Mouse (Mus musculus) kidney, postnatal 0 days (tissue): ENCODE results near the gene Ly75. TPM values are rescaled to one million over a fixed set of nuclear protein-coding genes. Genes with fewer than 3 reads are reported as not detected.

Experiments
- ATAC-seq: fragments of 200-750 bp; cut with Nextera tagmentation; replicated peaks from 2 replicates; pipeline ENCODE4 v1.8.0; 2017; ENCODE audit warnings: low read depth, moderate number of reproducible peaks, moderate TSS enrichment, moderate library complexity; ENCODE audit not compliant: low FRiP score
- DNase-seq: peaks from one replicate; pipeline ENCODE4 v3.0.0-alpha.2; 2016; ENCODE audit warnings: low spot score
- H3K27ac ChIP-seq: fragments of 300-500 bp; sonication (generic); 2 replicates; pipeline ENCODE4 v1.5.1; 2014; ENCODE audit warnings: mild to moderate bottlenecking
- H3K27me3 ChIP-seq: fragments of 300-500 bp; sonication (generic); 2 replicates; pipeline ENCODE4 v1.6.1; 2014; ENCODE audit warnings: low read length, mixed read lengths; ENCODE audit not compliant: insufficient read depth
- H3K36me3 ChIP-seq: fragments of 300-500 bp; sonication (generic); 2 replicates; pipeline ENCODE4 v1.6.1; 2014; ENCODE audit warnings: low read length, mixed read lengths; ENCODE audit not compliant: insufficient read depth
- H3K4me1 ChIP-seq: fragments of 300-500 bp; sonication (generic); replicated peaks from 2 replicates; pipeline ENCODE4 v1.6.1; 2014; ENCODE audit warnings: antibody characterized with exemption, low read length, mixed read lengths; ENCODE audit not compliant: insufficient read depth
- H3K4me2 ChIP-seq: fragments of 300-500 bp; sonication (generic); 2 replicates; pipeline ENCODE4 v1.6.1; 2014; ENCODE audit warnings: mild to moderate bottlenecking, low read length, moderate library complexity, mixed read lengths
- H3K4me3 ChIP-seq: fragments of 300-500 bp; sonication (generic); replicated peaks from 2 replicates; pipeline ENCODE4 v1.5.1; 2014; ENCODE audit warnings: low read depth, low read length
- H3K9ac ChIP-seq: fragments of 300-500 bp; sonication (generic); 2 replicates; pipeline ENCODE4 v1.6.1; 2014; ENCODE audit warnings: low read depth, low read length
- H3K9me3 ChIP-seq: fragments of 300-500 bp; sonication (generic); replicated peaks from 2 replicates; pipeline ENCODE4 v1.6.1; 2016; ENCODE audit warnings: low read length, inconsistent platforms, mixed read lengths
- CTCF ChIP-seq: IDR thresholded peaks from 2 replicates; pipeline ENCODE4 v1.5.1; 2016; ENCODE audit warnings: antibody characterized with exemption, low read depth, mild to moderate bottlenecking, moderate library complexity
- WGBS: fragments of 180-500 bp; shearing (Covaris S2); extraction: QIAGEN DNeasy Blood & Tissue Kit; methylation state at CpG from one replicate; pipeline ENCODE4 v1.1.7; 2014; 5-methylcytosine and 5-hydroxymethylcytosine counted together
- polyA plus RNA-seq: library from polyadenylated mRNA; unstranded; fragments of >200 nt; fragmentation: Nextera tagmentation; extraction: Ambion mirVana; gene quantifications from 2 replicates; pipeline ENCODE4 v1.2.1, GENCODE M21; 2015

The Ly75 gene
- polyA plus RNA-seq, 1 experiment from 2014 or later, result 1.4 TPM

DNA sequence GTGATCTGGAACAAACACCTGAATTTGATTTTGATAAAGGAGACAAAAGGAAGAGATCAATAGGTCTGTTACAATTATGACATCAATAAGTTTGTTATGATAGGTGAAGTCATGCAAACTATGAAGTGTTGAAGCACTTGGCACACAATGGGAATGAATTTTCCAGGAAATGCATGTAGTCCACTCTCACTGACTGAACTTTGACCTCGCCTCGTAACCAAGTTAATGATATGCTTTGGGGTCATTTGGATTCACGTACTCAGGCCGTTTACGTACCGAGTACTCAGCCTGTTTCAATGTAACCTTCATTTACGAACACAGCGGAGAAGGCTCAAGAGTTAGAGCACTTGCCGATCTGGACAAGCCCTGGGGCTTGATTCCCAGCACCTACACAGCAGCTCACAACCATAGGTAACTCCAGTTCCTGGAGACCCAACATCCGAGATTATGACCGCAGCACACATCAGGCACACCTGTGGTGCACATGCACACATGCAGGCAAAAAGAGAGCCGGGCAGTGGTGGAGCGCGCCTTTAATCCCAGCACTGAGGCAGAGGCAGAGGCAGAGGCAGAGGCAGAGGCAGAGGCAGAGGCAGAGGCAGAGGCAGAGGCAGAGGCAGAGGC, 113.1 kb downstream of the Ly75 start:
- Histone ChIP-seq H3K4me2 (no peak overlapping the region), H3K27me3 (no peaks in the 10 kb centered on the region), H3K27ac (no peak overlapping the region), H3K9me3 (no peaks in the 10 kb centered on the region), H3K4me1 (no peaks in the 10 kb centered on the region), H3K9ac (no peak overlapping the region), H3K36me3 (no peaks in the 10 kb centered on the region), H3K4me3 (no peak overlapping the region)
- ATAC-seq (peak; percentile 33; the same call in 1 of the 2 replicates), DNase-seq (no peak)
- TF ChIP-seq CTCF, result no peak
- WGBS, result 84% methylated on average over 14 of the region's 14 CpGs

DNA sequence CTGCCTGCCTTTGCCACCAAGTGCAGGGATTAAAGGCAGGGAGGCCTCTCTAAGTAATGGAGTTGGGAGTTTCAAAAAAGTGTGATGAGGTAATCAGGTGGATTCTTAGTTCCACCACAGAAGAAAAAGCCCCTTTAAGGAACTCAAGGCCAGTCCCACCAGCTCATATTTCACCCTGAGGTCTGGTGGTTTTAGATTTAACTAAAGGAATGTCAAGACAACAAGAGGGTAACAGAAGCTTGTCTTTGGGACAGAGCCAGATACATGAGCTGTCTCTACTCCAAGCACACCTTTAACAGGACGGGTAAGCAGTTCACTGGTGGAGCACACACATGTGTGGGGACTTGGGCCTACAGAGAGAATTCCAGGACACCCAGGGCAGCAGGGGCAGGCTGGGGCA, 115.5 kb downstream of the Ly75 start:
- H3K4me1 ChIP-seq, result no peaks in the 10 kb centered on the region
- H3K9me3 ChIP-seq, result no peaks in the 10 kb centered on the region
- H3K4me2 ChIP-seq, result no peak overlapping the region
- no peak for TF ChIP-seq CTCF
- ATAC-seq (peak; percentile 73), DNase-seq (peak; percentile 75)
- H3K27ac ChIP-seq, result peak overlapping the region; percentile 31; the same call in 1 of the 2 replicates
- H3K27me3 ChIP-seq, result no peaks in the 10 kb centered on the region
- 30% methylated on average over 1 of the region's 1 CpGs for WGBS
- no peak overlapping the region for H3K4me3 ChIP-seq
- H3K36me3 ChIP-seq, result no peaks in the 10 kb centered on the region
- no peak overlapping the region for H3K9ac ChIP-seq

DNA sequence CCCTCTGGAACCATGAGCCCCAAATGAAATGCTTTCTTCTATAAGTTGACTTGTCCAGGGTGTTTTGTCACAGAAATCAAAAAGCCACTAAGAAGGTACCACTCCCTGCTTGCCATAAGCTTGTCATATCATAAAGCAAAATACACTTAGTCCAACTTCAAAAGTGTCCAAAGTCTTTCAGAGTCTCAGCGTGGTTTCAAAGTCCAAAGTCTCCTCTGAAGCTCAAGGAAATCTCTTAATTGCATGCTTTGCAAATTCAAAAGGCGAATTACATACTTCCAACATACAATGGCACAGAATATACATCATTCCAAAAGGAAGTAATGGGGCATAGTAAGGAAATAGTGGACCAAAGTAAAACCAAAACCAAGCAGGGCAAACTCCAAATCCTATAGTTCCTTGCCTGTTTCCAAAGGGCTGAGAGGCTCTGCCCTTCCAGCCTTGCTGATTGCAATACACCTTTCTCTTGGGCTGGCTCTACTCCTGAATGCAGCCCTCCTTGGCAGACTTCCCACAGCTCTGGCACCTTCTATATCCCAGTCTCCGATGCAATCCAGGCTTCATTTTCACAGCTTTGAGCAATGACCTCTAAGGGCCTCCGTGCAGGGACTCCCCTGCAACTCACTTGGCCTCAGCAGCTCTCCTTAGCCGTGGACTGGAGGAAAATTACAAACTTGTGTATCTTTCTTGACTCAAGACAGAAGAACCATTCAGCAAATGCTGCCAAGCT, 122.3 kb downstream of the Ly75 start:
- Histone ChIP-seq H3K9ac (no peak overlapping the region), H3K27ac (no peak overlapping the region), H3K9me3 (no peaks in the 10 kb centered on the region), H3K27me3 (no peaks in the 10 kb centered on the region), H3K4me1 (no peaks in the 10 kb centered on the region), H3K4me2 (no peak overlapping the region), H3K4me3 (no peak overlapping the region), H3K36me3 (no peaks in the 10 kb centered on the region)
- ATAC-seq (no peak), DNase-seq (no peak)
- 92% methylated on average over 5 of the region's 5 CpGs for WGBS
- TF ChIP-seq CTCF, result no peak

DNA sequence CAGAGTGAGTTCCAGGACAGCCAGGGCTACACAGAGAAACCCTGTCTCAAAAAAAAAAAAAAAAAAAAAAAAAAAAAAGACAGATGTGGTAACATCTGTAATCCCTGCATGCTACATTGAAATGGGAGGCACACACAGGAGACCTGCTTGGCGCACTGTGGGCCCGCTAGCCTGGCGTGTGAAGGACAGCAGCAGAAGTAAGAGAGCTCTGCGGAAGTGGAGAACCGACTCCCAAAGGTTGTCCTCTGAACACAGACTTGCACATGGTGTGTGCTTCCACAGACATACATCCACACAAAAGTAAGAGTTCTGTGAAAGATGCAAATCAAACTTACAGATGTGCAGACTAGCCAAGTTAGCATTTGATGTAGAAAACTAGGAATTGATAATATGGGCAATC, 123.9 kb downstream of the Ly75 start:
- H3K4me1 ChIP-seq, result no peaks in the 10 kb centered on the region
- H3K27me3 ChIP-seq, result no peaks in the 10 kb centered on the region
- H3K9ac ChIP-seq, result no peak overlapping the region
- no peaks in the 10 kb centered on the region for H3K9me3 ChIP-seq
- DNase-seq (no peak), ATAC-seq (no peak)
- H3K36me3 ChIP-seq, result 0 out of 2 replicates have a peak, but pooled peaks cover 2% of the 10 kb centered on the region
- WGBS, result 99% methylated on average over 5 of the region's 5 CpGs
- no peak overlapping the region for H3K27ac ChIP-seq
- no peak overlapping the region for H3K4me2 ChIP-seq
- H3K4me3 ChIP-seq, result no peak overlapping the region
- TF ChIP-seq CTCF, result no peak

DNA sequence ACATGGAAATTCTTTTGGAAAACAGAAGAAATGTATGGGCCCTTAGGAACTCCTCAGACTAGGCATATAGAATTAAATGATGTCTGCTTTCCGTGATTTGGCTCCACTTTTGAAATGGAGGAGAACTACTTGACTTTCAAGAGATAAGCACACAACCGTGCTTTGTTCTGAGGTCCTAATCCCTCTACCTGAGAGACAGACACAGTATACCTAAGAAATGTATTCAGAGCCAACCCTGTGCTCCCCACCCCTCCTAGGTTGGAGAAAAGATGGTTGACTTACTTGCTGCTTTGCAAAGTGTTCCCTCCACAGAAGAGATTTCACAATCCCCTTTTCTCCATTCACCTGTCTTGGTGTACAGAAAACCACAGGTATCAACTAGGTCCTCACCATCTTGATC, 126.4 kb downstream of the Ly75 start:
- no peak for ATAC-seq

DNA sequence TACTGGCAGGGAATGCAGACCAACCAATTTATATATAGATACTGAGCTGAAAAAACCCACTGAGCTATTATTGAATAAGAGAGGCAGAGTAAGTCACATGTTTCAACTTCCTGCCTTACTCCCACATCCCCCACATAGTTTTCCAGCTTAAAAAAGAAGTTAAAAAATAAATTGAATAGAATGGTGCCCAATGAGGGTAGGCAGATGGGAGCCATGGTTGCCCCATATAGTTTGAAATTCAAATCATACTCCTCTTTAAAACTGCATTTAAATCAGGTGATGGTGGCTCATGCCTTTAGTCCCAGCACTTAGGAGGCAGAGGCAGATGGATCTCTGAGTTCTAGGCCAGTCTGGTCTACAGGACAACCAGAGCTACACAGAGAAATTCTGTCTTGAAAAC, 129.6 kb downstream of the Ly75 start:
- Histone ChIP-seq H3K9ac (no peak overlapping the region), H3K36me3 (0 out of 2 replicates have a peak, but pooled peaks cover 10% of the 10 kb centered on the region), H3K9me3 (no peaks in the 10 kb centered on the region), H3K4me2 (no peak overlapping the region), H3K4me3 (no peak overlapping the region), H3K27ac (no peak overlapping the region), H3K4me1 (no peaks in the 10 kb centered on the region), H3K27me3 (no peaks in the 10 kb centered on the region)
- no peak for TF ChIP-seq CTCF
- ATAC-seq (no peak), DNase-seq (no peak)

More for the DNA sequence above, 126.4 kb downstream of the Ly75 start:
- no peak overlapping the region for H3K4me3 ChIP-seq
- TF ChIP-seq CTCF, result no peak
- H3K4me2 ChIP-seq, result no peak overlapping the region
- H3K9ac ChIP-seq, result no peak overlapping the region
- H3K27me3 ChIP-seq, result no peaks in the 10 kb centered on the region
- DNase-seq, result no peak
- 0 out of 2 replicates have a peak, but pooled peaks cover 3% of the 10 kb centered on the region for H3K36me3 ChIP-seq
- WGBS, result 92% methylated on average over 2 of the region's 2 CpGs
- no peaks in the 10 kb centered on the region for H3K4me1 ChIP-seq
- no peak overlapping the region for H3K27ac ChIP-seq
- H3K9me3 ChIP-seq, result no peaks in the 10 kb centered on the region
